Mouse (Mus musculus): ENCODE measurements around the gene Pdcd6ip. TPM values are rescaled to one million over a fixed set of nuclear protein-coding genes. Genes with fewer than 3 reads are reported as not detected.
A peak's percentile ranks its signal among the peaks of the same experiment; 100 is the strongest.
"Not testable (repeated sequence)": the region's sequence is repeated elsewhere in the genome, so short reads cannot be mapped to it uniquely, and the experiment has no call there.

The Pdcd6ip gene
- polyA plus RNA-seq, 1 experiment from 2014 or later = 59.9 TPM

GRCm38 (mm10) chr9:113726991-113727680, 19.1 kb upstream of the Pdcd6ip start:
- Histone ChIP-seq H3K36me3 (replicated peaks) (no peaks in the 10 kb centered on the region), H3K4me3 (no peak overlapping the region), H3K4me1 (no peaks in the 10 kb centered on the region), H3K27ac (replicated peaks) (no peak overlapping the region), H3K9me3 (no peaks in the 10 kb centered on the region), H3K27me3 (replicated peaks; ENCODE audit: low read depth, poor library complexity, severe bottlenecking) (no peaks in the 10 kb centered on the region)
- WGBS = 91% methylated on average over 18 of the region's 18 CpGs
- DNase-seq (ENCODE audit: low spot score) = no peak

GRCm38 (mm10) chr9:113726131-113726530, 18.1 kb upstream of the Pdcd6ip start:
- no peak for DNase-seq (ENCODE audit: low spot score)
- H3K9me3 ChIP-seq = no peaks in the 10 kb centered on the region
- WGBS = 63% methylated on average over 3 of the region's 3 CpGs

DNA sequence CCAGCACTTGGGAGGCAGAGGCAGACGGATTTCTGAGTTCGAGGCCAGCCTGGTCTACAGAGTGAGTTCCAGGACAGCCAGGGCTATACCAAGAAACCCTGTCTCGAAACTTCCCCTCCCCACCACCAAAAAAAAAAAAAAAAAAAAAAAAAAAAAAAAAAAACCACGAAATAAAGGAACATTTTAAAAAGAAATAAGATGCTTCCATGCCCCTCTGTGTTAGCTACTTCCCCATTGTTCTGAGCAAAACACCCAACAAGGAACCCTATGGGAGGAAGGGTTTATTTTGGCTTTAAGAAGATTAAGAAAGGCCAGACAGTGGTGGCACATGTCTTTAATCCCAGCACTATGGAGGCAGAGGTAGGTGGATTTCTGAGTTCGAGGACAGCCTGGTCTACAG, 17.6 kb upstream of the Pdcd6ip start:
- not testable (repeated sequence) for DNase-seq (ENCODE audit: low spot score); H3K27ac ChIP-seq (replicated peaks); H3K4me1 ChIP-seq; H3K36me3 ChIP-seq (replicated peaks); H3K27me3 ChIP-seq (replicated peaks; ENCODE audit: low read depth, poor library complexity, severe bottlenecking); H3K9me3 ChIP-seq; H3K4me3 ChIP-seq
- 93% methylated on average over 5 of the region's 5 CpGs for WGBS

More at GRCm38 (mm10) chr9:113726131-113726530, 18.1 kb upstream of the Pdcd6ip start:
- Histone ChIP-seq H3K4me1 (no peaks in the 10 kb centered on the region), H3K4me3 (no peak overlapping the region), H3K27me3 (replicated peaks; ENCODE audit: low read depth, poor library complexity, severe bottlenecking) (no peaks in the 10 kb centered on the region), H3K36me3 (replicated peaks) (no peaks in the 10 kb centered on the region), H3K27ac (replicated peaks) (no peak overlapping the region)

DNA sequence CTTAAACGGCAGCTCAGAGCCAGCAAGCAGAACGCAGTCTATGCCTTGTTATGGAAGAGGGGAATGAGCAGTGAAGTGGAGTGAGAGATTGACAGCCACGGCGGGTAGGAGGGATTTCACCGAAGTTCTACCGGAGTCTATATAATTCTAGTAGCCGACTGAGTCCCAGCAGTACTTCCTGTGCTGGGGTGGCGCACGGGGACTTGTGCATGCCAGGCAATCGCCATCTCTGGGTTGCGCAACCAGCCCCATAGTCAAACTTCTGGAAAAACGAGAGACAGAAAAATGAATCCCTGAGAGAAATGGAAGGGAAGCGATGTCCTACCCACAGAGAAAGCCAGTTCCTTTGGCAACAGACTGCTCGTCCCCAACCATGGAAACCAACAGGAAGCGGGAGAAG, 16.6 kb upstream of the Pdcd6ip start:
- Histone ChIP-seq H3K4me1 (no peaks in the 10 kb centered on the region), H3K36me3 (replicated peaks) (no peaks in the 10 kb centered on the region), H3K4me3 (no peak overlapping the region), H3K9me3 (no peaks in the 10 kb centered on the region), H3K27ac (replicated peaks) (no peak overlapping the region), H3K27me3 (replicated peaks; ENCODE audit: low read depth, poor library complexity, severe bottlenecking) (no peaks in the 10 kb centered on the region)
- 86% methylated on average over 15 of the region's 15 CpGs for WGBS
- no peak for DNase-seq (ENCODE audit: low spot score)

DNA sequence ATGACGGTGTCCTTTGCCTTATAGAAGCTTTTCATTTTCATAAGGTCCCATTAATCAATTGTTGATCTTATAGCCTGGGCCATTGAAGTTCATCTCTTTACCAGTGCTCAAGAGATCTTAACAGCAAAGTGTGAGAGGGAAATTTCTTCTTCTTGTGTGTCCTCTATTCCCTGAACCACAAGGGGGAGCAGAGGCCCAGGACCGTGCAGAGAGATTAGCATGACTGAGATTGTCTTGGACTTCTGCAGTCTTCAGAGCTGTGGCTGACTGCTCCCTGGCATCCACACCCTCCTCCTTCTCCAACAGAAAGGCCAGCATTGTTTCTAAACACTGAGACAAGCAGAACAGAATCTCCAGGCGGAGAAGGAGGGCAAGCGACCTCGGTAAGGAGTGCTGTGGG, 11.0 kb upstream of the Pdcd6ip start:
- DNase-seq (ENCODE audit: low spot score) = peak; percentile 28

GRCm38 (mm10) chr9:113710871-113711270, 2.8 kb upstream of the Pdcd6ip start:
- no peaks in the 10 kb centered on the region for H3K9me3 ChIP-seq
- H3K27ac ChIP-seq (replicated peaks) = no peak overlapping the region
- DNase-seq (ENCODE audit: low spot score) = no peak
- peaks cover 16% of the 10 kb centered on the region for H3K4me1 ChIP-seq
- no peaks in the 10 kb centered on the region for H3K27me3 ChIP-seq (replicated peaks; ENCODE audit: low read depth, poor library complexity, severe bottlenecking)
- WGBS = 84% methylated on average over 12 of the region's 12 CpGs
- H3K36me3 ChIP-seq (replicated peaks) = no peaks in the 10 kb centered on the region
- H3K4me3 ChIP-seq = no peak overlapping the region

More for the DNA sequence above, 11.0 kb upstream of the Pdcd6ip start:
- WGBS = 35% methylated on average over 5 of the region's 5 CpGs
- Histone ChIP-seq H3K9me3 (no peaks in the 10 kb centered on the region), H3K4me1 (no peaks in the 10 kb centered on the region), H3K27ac (replicated peaks) (no peak overlapping the region), H3K36me3 (replicated peaks) (no peaks in the 10 kb centered on the region), H3K27me3 (replicated peaks; ENCODE audit: low read depth, poor library complexity, severe bottlenecking) (no peaks in the 10 kb centered on the region), H3K4me3 (no peak overlapping the region)

GRCm38 (mm10) chr9:113708361-113709280, 562 bp upstream of the Pdcd6ip start:
- Histone ChIP-seq H3K9me3 (no peaks in the 10 kb centered on the region), H3K4me3 (peak overlapping the region; percentile 94), H3K4me1 (peaks cover 20% of the 10 kb centered on the region), H3K27ac (replicated peaks) (peak overlapping the region; percentile 89), H3K36me3 (replicated peaks) (no peaks in the 10 kb centered on the region), H3K27me3 (replicated peaks; ENCODE audit: low read depth, poor library complexity, severe bottlenecking) (no peaks in the 10 kb centered on the region)
- no peak for DNase-seq (ENCODE audit: low spot score)
- WGBS = 58% methylated on average over 19 of the region's 19 CpGs

GRCm38 (mm10) chr9:113706841-113707240, 1.2 kb downstream of the Pdcd6ip start:
- H3K9me3 ChIP-seq = no peaks in the 10 kb centered on the region
- no peak for DNase-seq (ENCODE audit: low spot score)
- WGBS = 73% methylated on average over 9 of the region's 9 CpGs

DNA sequence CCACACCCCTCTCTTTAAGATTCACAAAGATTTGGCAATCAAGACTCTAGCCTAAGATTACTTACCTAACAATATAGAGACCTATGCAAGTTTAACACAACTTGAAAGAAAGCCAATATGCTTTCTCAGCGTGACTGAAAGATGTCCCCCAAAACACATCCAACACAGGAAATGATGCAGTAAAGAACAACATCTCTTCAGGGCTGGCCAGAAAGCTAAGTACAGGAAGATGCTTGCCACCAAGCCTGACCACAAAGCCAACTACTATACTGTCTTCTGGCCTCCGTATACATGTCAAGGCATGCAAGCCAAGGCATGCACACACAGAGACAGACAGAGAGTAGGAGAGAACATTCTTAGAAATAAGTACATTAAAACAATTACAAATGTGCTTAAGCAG, 2.0 kb downstream of the Pdcd6ip start:
- peaks cover 20% of the 10 kb centered on the region for H3K4me1 ChIP-seq
- H3K27me3 ChIP-seq (replicated peaks; ENCODE audit: low read depth, poor library complexity, severe bottlenecking) = no peaks in the 10 kb centered on the region
- H3K36me3 ChIP-seq (replicated peaks) = 0 out of 2 replicates have a peak, but pooled peaks cover 4% of the 10 kb centered on the region
- H3K4me3 ChIP-seq = peak overlapping the region; percentile 94
- no peaks in the 10 kb centered on the region for H3K9me3 ChIP-seq
- no peak for DNase-seq (ENCODE audit: low spot score)
- H3K27ac ChIP-seq (replicated peaks) = no peak overlapping the region
- WGBS = 82% methylated on average over 2 of the region's 2 CpGs

More at GRCm38 (mm10) chr9:113706841-113707240, 1.2 kb downstream of the Pdcd6ip start:
- H3K4me3 ChIP-seq = peak overlapping the region; percentile 94
- peaks cover 20% of the 10 kb centered on the region for H3K4me1 ChIP-seq
- H3K27me3 ChIP-seq (replicated peaks; ENCODE audit: low read depth, poor library complexity, severe bottlenecking) = no peaks in the 10 kb centered on the region
- H3K27ac ChIP-seq (replicated peaks) = no peak overlapping the region
- H3K36me3 ChIP-seq (replicated peaks) = 0 out of 2 replicates have a peak, but pooled peaks cover 4% of the 10 kb centered on the region

GRCm38 (mm10) chr9:113701441-113702160, 6.5 kb downstream of the Pdcd6ip start:
- Histone ChIP-seq H3K36me3 (replicated peaks) (peaks cover 30% of the 10 kb centered on the region), H3K27ac (replicated peaks) (no peak overlapping the region), H3K4me1 (peaks cover 11% of the 10 kb centered on the region), H3K4me3 (no peak overlapping the region), H3K27me3 (replicated peaks; ENCODE audit: low read depth, poor library complexity, severe bottlenecking) (no peaks in the 10 kb centered on the region), H3K9me3 (no peaks in the 10 kb centered on the region)
- no peak for DNase-seq (ENCODE audit: low spot score)
- WGBS = 88% methylated on average over 5 of the region's 5 CpGs

GRCm38 (mm10) chr9:113687461-113687860, 20.6 kb downstream of the Pdcd6ip start:
- 96% methylated on average over 12 of the region's 12 CpGs for WGBS
- Histone ChIP-seq H3K36me3 (replicated peaks) (peaks cover 84% of the 10 kb centered on the region), H3K9me3 (no peaks in the 10 kb centered on the region), H3K27ac (replicated peaks) (no peak overlapping the region), H3K4me3 (no peak overlapping the region), H3K4me1 (no peaks in the 10 kb centered on the region), H3K27me3 (replicated peaks; ENCODE audit: low read depth, poor library complexity, severe bottlenecking) (no peaks in the 10 kb centered on the region)
- DNase-seq (ENCODE audit: low spot score) = no peak

DNA sequence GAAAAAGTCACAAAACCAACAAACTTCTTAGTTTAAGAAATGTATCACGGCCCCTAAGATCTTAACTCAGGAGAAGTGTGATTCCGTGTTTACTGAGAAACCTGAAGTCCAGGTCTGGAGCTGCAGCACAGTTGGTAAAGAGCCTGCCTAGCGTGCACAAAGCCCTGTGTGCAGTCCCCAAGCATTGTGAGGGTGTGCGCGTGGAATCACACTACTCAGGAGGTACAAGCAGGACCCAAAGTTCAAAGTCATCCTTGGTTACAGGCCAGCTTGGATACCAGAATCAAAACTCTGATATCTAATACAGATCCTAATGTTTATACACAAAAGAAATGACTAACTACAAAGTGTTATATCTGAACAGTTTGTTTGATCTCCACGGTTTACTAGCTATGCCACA, 34.3 kb downstream of the Pdcd6ip start:
- no peaks in the 10 kb centered on the region for H3K9me3 ChIP-seq
- H3K27ac ChIP-seq (replicated peaks) = no peak overlapping the region
- no peak for DNase-seq (ENCODE audit: low spot score)
- peaks cover 90% of the 10 kb centered on the region for H3K36me3 ChIP-seq (replicated peaks)
- H3K27me3 ChIP-seq (replicated peaks; ENCODE audit: low read depth, poor library complexity, severe bottlenecking) = no peaks in the 10 kb centered on the region
- H3K4me1 ChIP-seq = no peaks in the 10 kb centered on the region
- 93% methylated on average over 6 of the region's 6 CpGs for WGBS
- no peak overlapping the region for H3K4me3 ChIP-seq
